Mouse (Mus musculus): Measurements from ENCODE around the gene Jpt1.
A peak's percentile ranks its signal among the peaks of the same experiment; 100 is the strongest.
"Not testable (repeated sequence)": the region's sequence is repeated elsewhere in the genome, so short reads cannot be mapped to it uniquely, and the experiment has no call there.

The Jpt1 gene

GRCm38 (mm10) chr11:115514238-115514663 is at the start of gene Jpt1:
Gene Jpt1, minus strand, starts transcription at chr11:115514387.
- peak; percentile 88 to 97 for DNase-seq (ENCODE audit: low spot score in 2 of 2)

- no peak for DNase-seq (ENCODE audit: low spot score in 2 of 2)
Observed at GRCm38 (mm10) chr11:115563406-115563805, 49.2 kb upstream of the Jpt1 start.

- no peak for DNase-seq (ENCODE audit: low spot score in 2 of 2)
Observed at GRCm38 (mm10) chr11:115555717-115556116, 41.5 kb upstream of the Jpt1 start.

DNA sequence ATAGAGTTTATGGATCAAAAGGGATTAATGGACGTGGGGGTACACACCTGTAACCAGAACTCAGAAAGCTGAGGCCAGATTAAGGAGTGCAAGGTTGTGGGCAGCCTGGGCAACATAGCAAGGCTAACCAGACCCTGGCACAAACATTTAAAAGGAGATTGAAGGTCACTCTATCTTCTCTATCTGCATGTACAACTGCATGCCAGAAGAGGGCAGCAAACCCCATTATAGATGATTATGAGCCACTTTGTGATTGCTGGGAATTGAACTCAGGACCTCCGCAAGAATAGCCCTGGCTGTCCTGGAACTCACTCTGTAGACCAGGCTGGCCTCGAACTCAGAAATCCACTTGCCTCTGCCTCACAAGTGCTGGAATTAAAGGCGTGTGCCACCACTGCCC is 38.6 kb upstream of the Jpt1 start:
- no peak for DNase-seq (ENCODE audit: low spot score in 2 of 2)

DNA sequence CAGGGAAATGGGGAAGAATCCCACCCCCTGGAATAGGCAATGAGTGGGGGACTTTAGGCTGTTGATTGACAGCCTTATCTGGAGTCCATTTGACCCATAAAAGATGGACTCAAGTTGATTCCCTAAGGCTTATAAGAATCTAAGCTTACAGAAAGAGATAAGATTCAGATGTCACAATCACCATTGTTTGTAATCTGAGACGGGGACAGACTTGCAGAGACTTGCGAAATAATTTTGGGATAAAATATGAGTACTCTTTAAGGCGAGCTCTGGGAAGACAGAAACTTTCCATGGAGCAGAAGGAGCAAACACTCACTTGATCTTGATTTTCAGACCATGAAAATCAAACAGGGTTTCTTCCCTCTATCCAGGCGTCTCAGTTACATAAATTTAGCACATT is 29.4 kb upstream of the Jpt1 start:
- no peak for DNase-seq (ENCODE audit: low spot score in 2 of 2)

DNA sequence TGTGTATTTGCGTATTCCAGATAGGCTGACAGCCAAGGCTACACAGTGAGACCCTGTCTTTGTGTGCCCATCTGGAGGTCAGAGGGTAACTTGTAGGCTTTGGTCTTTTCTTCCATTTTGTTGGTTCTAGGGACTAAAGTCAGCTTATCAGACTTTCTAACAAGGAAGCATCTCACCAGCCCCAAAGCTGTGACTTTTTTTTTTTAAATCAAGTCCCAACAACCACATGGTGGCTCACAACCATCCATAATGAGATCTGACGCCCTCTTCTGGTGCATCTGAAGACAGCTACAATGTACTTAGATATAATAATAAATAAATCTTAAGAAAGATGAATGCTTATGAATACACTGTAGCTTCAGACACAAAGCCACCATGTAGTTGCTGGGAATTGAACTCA is 23.9 kb upstream of the Jpt1 start:
- no peak for DNase-seq (ENCODE audit: low spot score in 2 of 2)

DNA sequence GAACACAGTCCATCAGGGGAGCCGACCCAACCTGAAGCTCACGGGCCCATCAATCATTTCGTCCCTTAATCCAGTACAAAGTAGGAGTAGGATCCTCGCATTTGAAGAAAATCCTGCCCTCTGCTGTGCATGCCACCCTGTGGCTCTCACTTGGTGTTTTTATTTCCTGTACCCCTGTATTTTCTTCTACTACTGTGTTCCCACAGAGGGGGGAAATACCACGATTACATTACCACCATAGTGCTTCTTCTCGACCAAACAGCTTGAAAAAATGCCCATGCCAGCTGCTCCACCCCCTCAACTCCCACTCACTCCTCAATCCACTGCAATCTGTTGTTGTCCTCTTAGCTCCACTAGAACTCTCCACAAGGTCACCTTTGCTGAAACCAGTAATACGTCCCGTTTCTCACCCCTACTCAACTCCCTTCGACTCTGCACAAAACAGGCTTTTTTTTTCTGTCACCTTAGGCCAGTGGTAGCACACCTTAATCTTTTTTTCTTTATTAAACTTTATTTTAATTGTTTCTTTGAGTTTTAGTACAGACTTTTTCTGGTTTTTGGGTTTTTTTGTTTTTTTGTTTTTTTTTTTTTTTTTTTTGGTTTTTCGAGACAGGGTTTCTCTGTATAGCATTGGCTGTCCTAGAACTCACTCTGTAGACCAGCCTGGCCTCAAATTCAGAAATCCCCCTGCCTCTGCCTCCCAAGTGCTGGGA is 22.8 kb upstream of the Jpt1 start:
- DNase-seq (ENCODE audit: low spot score in 2 of 2) = no peak

DNA sequence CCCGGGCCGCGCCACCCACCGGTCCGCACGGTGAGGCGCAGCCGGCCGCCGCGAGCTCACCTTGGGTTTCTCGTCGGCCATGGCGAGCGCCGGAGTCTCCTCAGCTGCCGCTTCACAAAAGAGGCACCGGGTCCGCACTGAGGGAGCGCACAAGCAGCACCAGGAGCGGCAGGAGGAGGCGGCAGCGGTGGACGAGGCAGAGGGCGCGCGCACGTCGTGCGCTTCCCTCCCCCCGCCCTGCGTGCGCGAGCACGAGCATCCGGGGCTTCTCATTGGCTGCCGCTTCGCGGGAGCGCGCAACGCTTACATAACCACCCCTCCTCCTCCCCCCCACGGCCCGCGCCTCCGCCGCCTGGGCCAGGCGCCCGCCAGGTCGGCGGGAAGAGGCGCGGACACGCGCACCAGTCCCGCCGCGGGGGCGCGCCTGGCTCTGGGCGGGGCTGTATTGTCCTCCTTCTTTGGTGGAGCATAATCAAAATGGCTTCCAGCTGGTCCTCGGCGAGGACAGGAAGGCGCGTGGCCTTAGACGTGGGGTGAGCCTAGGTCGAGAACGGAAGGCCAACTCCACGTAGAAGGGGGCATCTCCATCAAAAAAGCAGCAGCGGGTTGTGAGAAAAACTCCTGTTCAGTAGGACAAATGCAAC is 22.0 kb upstream of the Jpt1 start, which contains the start of gene Sumo2:
TSS of gene Sumo2 (minus strand) at position 239 of the 644 bp plus-strand sequence.
- DNase-seq (ENCODE audit: low spot score in 2 of 2) = peak; percentile 99 to 100

- peak in 1 of 2 experiments; percentile 70 for DNase-seq (ENCODE audit: low spot score in 2 of 2)
Observed at GRCm38 (mm10) chr11:115535401-115536037, 21.3 kb upstream of the Jpt1 start.

GRCm38 (mm10) chr11:115534759-115535371 is 20.7 kb upstream of the Jpt1 start:
- DNase-seq (ENCODE audit: low spot score in 2 of 2) = no peak

- DNase-seq (ENCODE audit: low spot score in 2 of 2) = not testable (repeated sequence)
Observed at GRCm38 (mm10) chr11:115526446-115526845, 12.3 kb upstream of the Jpt1 start.

- DNase-seq (ENCODE audit: low spot score in 2 of 2) = no peak
Observed at GRCm38 (mm10) chr11:115522703-115523102, 8.5 kb upstream of the Jpt1 start.

- no peak for DNase-seq (ENCODE audit: low spot score in 2 of 2)
Observed at GRCm38 (mm10) chr11:115522238-115522637, 8.1 kb upstream of the Jpt1 start.

GRCm38 (mm10) chr11:115521080-115521479 is 6.9 kb upstream of the Jpt1 start:
- no peak for DNase-seq (ENCODE audit: low spot score in 2 of 2)

GRCm38 (mm10) chr11:115520218-115520617 is 6.0 kb upstream of the Jpt1 start:
- no peak for DNase-seq (ENCODE audit: low spot score in 2 of 2)

DNA sequence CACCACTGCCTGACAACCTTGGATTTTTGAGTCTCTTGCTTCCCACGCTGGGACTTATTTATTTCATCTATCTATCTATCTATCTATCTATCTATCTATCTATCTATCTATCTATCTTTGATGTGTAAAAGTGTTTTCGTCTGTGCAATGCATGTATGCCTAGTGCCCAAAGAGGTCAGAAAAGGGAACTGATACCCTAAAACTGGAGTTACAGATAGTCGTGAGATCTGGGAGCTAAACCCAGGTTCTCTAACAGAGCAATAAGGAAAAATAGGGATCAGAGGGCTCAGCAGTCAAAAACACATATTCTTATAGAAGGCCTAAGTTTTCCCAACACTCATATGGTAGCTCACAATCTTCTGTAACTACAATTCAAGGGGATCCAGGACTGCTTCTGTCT is 5.4 kb upstream of the Jpt1 start:
- DNase-seq (ENCODE audit: low spot score in 2 of 2) = no peak

DNA sequence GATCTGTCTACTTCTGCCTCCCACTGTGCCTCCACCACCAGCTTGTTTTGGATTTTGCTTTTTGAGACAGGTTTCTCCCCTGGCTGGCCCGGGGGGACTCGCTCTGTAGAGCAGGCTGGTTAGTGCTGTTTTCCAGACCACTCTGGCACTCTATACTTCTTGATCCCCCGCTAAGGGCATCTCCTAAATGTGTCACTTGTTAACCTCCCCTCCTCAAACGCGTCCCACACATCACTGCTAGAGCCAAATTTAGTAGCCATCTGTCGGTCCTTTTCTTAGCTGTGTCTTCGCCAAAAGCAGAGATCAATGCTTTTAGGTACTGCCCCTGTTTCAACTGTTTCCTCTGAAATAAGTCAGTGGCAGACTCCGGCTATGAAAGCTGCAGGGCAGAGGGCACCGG is 4.5 kb upstream of the Jpt1 start:
- DNase-seq (ENCODE audit: low spot score in 2 of 2) = no peak

DNA sequence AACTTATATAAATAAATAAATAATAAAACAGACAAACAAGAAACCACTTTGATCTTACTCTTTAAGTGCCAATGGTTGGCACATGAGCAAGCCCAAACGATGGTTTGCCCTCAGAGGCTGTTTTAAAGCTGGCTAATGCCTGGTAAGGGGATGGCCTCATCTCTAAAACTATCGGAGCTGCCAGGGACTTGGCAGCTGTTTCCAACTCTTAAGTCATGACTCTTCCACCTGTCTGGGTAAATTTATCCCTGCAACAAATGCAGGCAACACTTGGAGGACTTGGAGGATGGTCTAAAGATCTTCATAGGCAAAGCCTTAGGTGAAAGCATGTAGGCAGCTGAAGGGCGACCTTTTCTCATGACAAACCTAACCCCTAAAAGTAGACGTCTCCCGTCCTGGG is 2.8 kb upstream of the Jpt1 start:
- no peak for DNase-seq (ENCODE audit: low spot score in 2 of 2)

DNA sequence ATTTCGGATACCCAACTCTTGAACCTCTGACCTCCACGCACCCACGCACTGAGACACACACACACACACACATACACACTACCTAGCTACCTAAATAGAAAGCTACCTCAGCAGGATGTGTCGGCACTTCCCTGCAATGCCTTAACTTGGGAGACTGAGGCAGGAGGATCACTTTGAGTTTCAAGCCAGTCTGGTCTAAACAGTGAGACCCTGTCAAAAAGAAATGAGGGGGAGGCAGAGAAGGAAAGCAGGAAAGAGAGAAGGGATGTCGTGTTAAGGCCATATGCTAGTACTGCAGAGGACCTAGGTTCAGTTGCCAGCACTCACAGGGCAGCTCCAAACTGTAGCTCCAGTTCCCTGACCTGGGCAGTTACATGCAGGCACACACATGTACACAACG is 834 bp upstream of the Jpt1 start:
- DNase-seq (ENCODE audit: low spot score in 2 of 2) = no peak

GRCm38 (mm10) chr11:115513271-115514237 is 633 bp downstream of the Jpt1 start:
- DNase-seq (ENCODE audit: low spot score in 2 of 2) = peak; percentile 40 to 49

All from cerebellum, postnatal 4 days (tissue).